In the genomic region with DNA sequence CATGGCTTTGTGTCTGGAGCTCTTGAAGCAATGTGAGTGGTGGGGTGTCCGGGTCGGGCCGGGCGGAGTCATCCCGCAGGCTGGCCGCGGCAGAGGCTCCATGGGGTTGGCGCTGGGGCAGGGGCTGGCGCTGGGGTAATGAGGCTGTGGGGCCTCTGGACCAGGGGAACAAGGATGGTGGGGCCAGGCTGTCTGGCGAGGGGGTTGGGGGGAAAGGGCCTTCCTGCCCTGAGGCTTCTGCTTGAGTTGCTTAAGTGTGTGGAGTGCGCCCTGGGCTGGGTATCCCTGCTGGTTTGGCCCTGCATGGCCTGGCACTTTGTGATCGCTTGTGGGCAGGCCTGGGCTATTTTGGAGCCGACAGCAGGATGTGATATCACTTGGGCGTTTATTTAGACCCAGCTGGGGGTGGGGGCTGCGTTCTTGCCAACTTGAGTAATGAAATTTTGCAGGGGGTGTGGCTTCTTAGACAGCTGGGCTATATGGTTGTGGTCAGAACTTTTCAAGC, we compare ENCODE assay signal across 8 mouse cellular contexts. TPM values are rescaled to one million over a fixed set of nuclear protein-coding genes. Genes with fewer than 3 reads are reported as not detected.
A peak's percentile ranks its signal among the peaks of the same experiment; 100 is the strongest.
DNase-seq lines count a peak whose midpoint lies in the region; ATAC-seq and TF ChIP-seq lines count a peak whose summit lies in the region.

No protein-coding gene starts in this region.

- no peaks in the 10 kb centered on the region for H3K9me3 ChIP-seq in limb, embryonic 14.5 days (ENCODE audit: control insufficient read depth, low read length)
- H3K9me3 ChIP-seq in midbrain, embryonic 14.5 days (ENCODE audit: control insufficient read depth, low read length), result no peaks in the 10 kb centered on the region
- H3K9me3 ChIP-seq in stomach, postnatal 0 days (ENCODE audit: control insufficient read depth, low read length), result no peaks in the 10 kb centered on the region

- under 1% methylated on average over 15 of the region's 15 CpGs for WGBS in limb, embryonic 14.5 days
- under 1% methylated on average over 15 of the region's 15 CpGs for WGBS in midbrain, embryonic 14.5 days
- WGBS in stomach, postnatal 0 days, result 3% methylated on average over 15 of the region's 15 CpGs

- TF ChIP-seq POLR2A in limb, embryonic 14.5 days (IDR thresholded peaks at IDR 0.05; ENCODE audit: borderline replicate concordance, extremely low read depth, insufficient read depth, insufficient read length), result no peak

- no peaks in the 10 kb centered on the region for H3K27me3 ChIP-seq in limb, embryonic 14.5 days (ENCODE audit: control insufficient read depth, insufficient read depth, low read length)
- no peaks in the 10 kb centered on the region for H3K27me3 ChIP-seq in midbrain, embryonic 14.5 days (ENCODE audit: control insufficient read depth, insufficient read depth, low read length)
- no peaks in the 10 kb centered on the region for H3K27me3 ChIP-seq in stomach, postnatal 0 days (ENCODE audit: control insufficient read depth, insufficient read depth, low read length)

- peak overlapping the region; percentile 94 for H3K9ac ChIP-seq in limb, embryonic 14.5 days (ENCODE audit: low read depth, low read length, severe bottlenecking)
- H3K9ac ChIP-seq in midbrain, embryonic 14.5 days (replicated peaks; ENCODE audit: low read length), result peak overlapping the region; percentile 99
- peak overlapping the region; percentile 88 for H3K9ac ChIP-seq in stomach, postnatal 0 days (ENCODE audit: low read length)

- peak; percentile 39; the same call in 1 of the 2 replicates for TF ChIP-seq CTCF in stomach, postnatal 0 days (IDR thresholded peaks at IDR 0.05; ENCODE audit: low read depth)

- no peak for TF ChIP-seq EP300 in stomach, postnatal 0 days (optimal IDR thresholded peaks at IDR 0.05)

- DNase-seq in ovary, adult 18-20 months (ENCODE audit: low spot score), result peak; percentile 61
- no peak for DNase-seq in ovary, postnatal 10 days (ENCODE audit: low spot score)
- DNase-seq in cerebellum, postnatal 36 days, result peak; percentile 44 to 47
- peak; percentile 80 for DNase-seq in gastrocnemius, postnatal 14 days
- peak; percentile 65 for DNase-seq in induced T-regulatory cell, adult 2 months (ENCODE audit: low read depth)
- DNase-seq in limb, embryonic 14.5 days (ENCODE audit: low spot score), result peak; percentile 66
- peak; percentile 49 for DNase-seq in midbrain, embryonic 14.5 days
- peak; percentile 60 for DNase-seq in stomach, postnatal 0 days (ENCODE audit: low spot score)

- peaks cover 59% of the 10 kb centered on the region for H3K4me1 ChIP-seq in limb, embryonic 14.5 days (ENCODE audit: control insufficient read depth, insufficient read depth, low read length)
- peaks cover 63% of the 10 kb centered on the region for H3K4me1 ChIP-seq in midbrain, embryonic 14.5 days (ENCODE audit: control insufficient read depth, insufficient read depth, low read length)
- H3K4me1 ChIP-seq in stomach, postnatal 0 days (replicated peaks; ENCODE audit: control insufficient read depth, insufficient read depth), result peaks cover 27% of the 10 kb centered on the region

- no peak for ATAC-seq in limb, embryonic 14.5 days (ENCODE audit: low FRiP score, low read depth)
- ATAC-seq in midbrain, embryonic 14.5 days (ENCODE audit: low FRiP score, low TSS enrichment), result no peak
- ATAC-seq in stomach, postnatal 0 days (ENCODE audit: low FRiP score, low TSS enrichment), result no peak

- H3K4me3 ChIP-seq in limb, embryonic 14.5 days (replicated peaks; ENCODE audit: low read length), result peak overlapping the region; percentile 94
- H3K4me3 ChIP-seq in midbrain, embryonic 14.5 days (replicated peaks; ENCODE audit: low read depth, low read length), result peak overlapping the region; percentile 96
- H3K4me3 ChIP-seq in stomach, postnatal 0 days (ENCODE audit: low read depth, low read length), result peak overlapping the region; percentile 84

- H3K27ac ChIP-seq in limb, embryonic 14.5 days (replicated peaks; ENCODE audit: low read depth, low read length), result peak overlapping the region; percentile 65
- H3K27ac ChIP-seq in midbrain, embryonic 14.5 days (replicated peaks; ENCODE audit: low read depth, low read length), result peak overlapping the region; percentile 95
- H3K27ac ChIP-seq in stomach, postnatal 0 days (replicated peaks), result peak overlapping the region; percentile 88

- no peaks in the 10 kb centered on the region for H3K36me3 ChIP-seq in limb, embryonic 14.5 days (ENCODE audit: control insufficient read depth, insufficient read depth, low read length)
- no peaks in the 10 kb centered on the region for H3K36me3 ChIP-seq in midbrain, embryonic 14.5 days (ENCODE audit: control insufficient read depth, insufficient read depth, low read length)
- H3K36me3 ChIP-seq in stomach, postnatal 0 days (ENCODE audit: control insufficient read depth, insufficient read depth, low read length), result no peaks in the 10 kb centered on the region

- intact Hi-C loops in gastrocnemius, postnatal 14 days (cut with DNase I; ENCODE audit: low total_unique reads), result no loop called here

- peak overlapping the region; percentile 85 for H3K4me2 ChIP-seq in limb, embryonic 14.5 days (replicated peaks; ENCODE audit: low read depth, low read length, severe bottlenecking)
- H3K4me2 ChIP-seq in midbrain, embryonic 14.5 days (ENCODE audit: low read length), result peak overlapping the region; percentile 89
- peak overlapping the region; percentile 90 for H3K4me2 ChIP-seq in stomach, postnatal 0 days (replicated peaks; ENCODE audit: low read depth)

RNA-seq across cellular contexts. Expression of a gene that starts 53.1 kb away (rescaled TPM):
- total RNA-seq in gastrocnemius, postnatal 14 days (2021), result 100 to 1,000 TPM; 165 to 224 TPM
- polyA plus RNA-seq in limb, embryonic 14.5 days (2012; rRNA removed), result 127 and 152 TPM in 2 replicates
- polyA plus RNA-seq in limb, embryonic 14.5 days (2014; fragmentation: Nextera tagmentation; extraction: Ambion mirVana), result 257 and 269 TPM in 2 replicates
- polyA plus RNA-seq in midbrain, embryonic 14.5 days (2014; fragmentation: Nextera tagmentation; extraction: Ambion mirVana), result 22.5 and 33.0 TPM in 2 replicates
- polyA plus RNA-seq in stomach, postnatal 0 days (2015; fragmentation: Nextera tagmentation; extraction: Ambion mirVana), result 2,268 and 2,333 TPM in 2 replicates
